Mouse (Mus musculus) lung, embryonic 15.5 days (tissue): ENCODE measurements around the gene Olfr791. TPM values are rescaled to one million over a fixed set of nuclear protein-coding genes. Genes with fewer than 3 reads are reported as not detected.

Experiments
- ATAC-seq: fragments of 200-750 bp; cut with Nextera tagmentation; 2 replicates; pipeline ENCODE4 v1.8.0; 2017; ENCODE audit warnings: moderate number of reproducible peaks, borderline replicate concordance; ENCODE audit not compliant: low FRiP score, low TSS enrichment; ENCODE audit errors: extremely low read depth
- H3K27ac ChIP-seq: fragments of 300-500 bp; sonication (generic); 2 replicates; pipeline ENCODE4 v1.5.1; 2015; ENCODE audit warnings: moderate library complexity, mild to moderate bottlenecking, inconsistent platforms
- H3K27me3 ChIP-seq: fragments of 300-500 bp; sonication (generic); 2 replicates; pipeline ENCODE4 v1.6.1; 2015; ENCODE audit warnings: inconsistent platforms
- H3K36me3 ChIP-seq: fragments of 300-500 bp; sonication (generic); 2 replicates; pipeline ENCODE4 v1.6.1; 2015; ENCODE audit warnings: inconsistent platforms
- H3K4me1 ChIP-seq: fragments of 300-500 bp; sonication (generic); 2 replicates; pipeline ENCODE4 v1.6.1; 2015; ENCODE audit warnings: inconsistent platforms
- H3K4me2 ChIP-seq: fragments of 300-500 bp; sonication (generic); 2 replicates; pipeline ENCODE4 v1.6.1; 2015; ENCODE audit warnings: inconsistent platforms, mild to moderate bottlenecking, moderate library complexity
- H3K4me3 ChIP-seq: fragments of 300-500 bp; sonication (generic); 2 replicates; pipeline ENCODE4 v1.5.1; 2015; ENCODE audit warnings: mild to moderate bottlenecking, inconsistent platforms
- H3K9ac ChIP-seq: fragments of 300-500 bp; sonication (generic); 2 replicates; pipeline ENCODE4 v1.6.1; 2015; ENCODE audit warnings: inconsistent platforms
- H3K9me3 ChIP-seq: fragments of 300-500 bp; sonication (generic); 2 replicates; pipeline ENCODE4 v1.6.1; 2016; ENCODE audit warnings: inconsistent platforms
- WGBS: fragments of 180-500 bp; shearing (Covaris S2); methylation state at CpG from one replicate; pipeline ENCODE4 v1.1.7; 2015; 5-methylcytosine and 5-hydroxymethylcytosine counted together
- polyA plus RNA-seq: library from polyadenylated mRNA; unstranded; fragments of >200 nt; fragmentation: Nextera tagmentation; extraction: Ambion mirVana; gene quantifications from 2 replicates; pipeline ENCODE4 v1.2.1, GENCODE M21; 2015

Gene Olfr791
- polyA plus RNA-seq = not detected in 2 replicates

GRCm38 (mm10) chr10:129521492-129521891 is at the start of gene Olfr791:
Gene Olfr791, plus strand, starts transcription at chr10:129521792.
- no peaks in the 10 kb centered on the region for H3K36me3 ChIP-seq
- H3K27me3 ChIP-seq = no peaks in the 10 kb centered on the region
- H3K4me1 ChIP-seq = no peaks in the 10 kb centered on the region
- WGBS = 52% methylated on average over 3 of the region's 3 CpGs
- no peak within 1 kb of the TSS for H3K4me2 ChIP-seq
- H3K27ac ChIP-seq = no peak within 1 kb of the TSS
- no peak within 1 kb of the TSS for H3K4me3 ChIP-seq
- H3K9ac ChIP-seq = no peak within 1 kb of the TSS
- no peak for ATAC-seq
- H3K9me3 ChIP-seq = no peaks in the 10 kb centered on the region

GRCm38 (mm10) chr10:129473256-129473655 is 48.3 kb upstream of the Olfr791 start:
- no peaks in the 10 kb centered on the region for H3K36me3 ChIP-seq
- no peak for ATAC-seq
- no peak overlapping the region for H3K4me3 ChIP-seq
- 57% methylated on average over 2 of the region's 2 CpGs for WGBS
- H3K9ac ChIP-seq = no peak overlapping the region
- H3K4me2 ChIP-seq = no peak overlapping the region
- H3K27me3 ChIP-seq = no peaks in the 10 kb centered on the region
- no peaks in the 10 kb centered on the region for H3K9me3 ChIP-seq
- no peak overlapping the region for H3K27ac ChIP-seq
- H3K4me1 ChIP-seq = no peaks in the 10 kb centered on the region

- no peaks in the 10 kb centered on the region for H3K4me1 ChIP-seq
- H3K36me3 ChIP-seq = no peaks in the 10 kb centered on the region
- no peaks in the 10 kb centered on the region for H3K27me3 ChIP-seq
- H3K9me3 ChIP-seq = no peaks in the 10 kb centered on the region
- H3K4me3 ChIP-seq = no peak overlapping the region
- no peak overlapping the region for H3K9ac ChIP-seq
- H3K4me2 ChIP-seq = no peak overlapping the region
- no peak overlapping the region for H3K27ac ChIP-seq
- no peak for ATAC-seq
These were observed 47.9 kb upstream of the Olfr791 start for GRCm38 (mm10) chr10:129473723-129474122.

GRCm38 (mm10) chr10:129484452-129484851 is 37.1 kb upstream of the Olfr791 start, which contains the start of gene Olfr789:
Gene Olfr789, plus strand, starts transcription at chr10:129484752.
- Histone ChIP-seq H3K4me1 (no peaks in the 10 kb centered on the region), H3K36me3 (no peaks in the 10 kb centered on the region), H3K4me2 (no peak within 1 kb of the TSS), H3K9me3 (no peaks in the 10 kb centered on the region), H3K4me3 (no peak within 1 kb of the TSS), H3K9ac (no peak within 1 kb of the TSS), H3K27ac (no peak within 1 kb of the TSS), H3K27me3 (no peaks in the 10 kb centered on the region)
- 37% methylated on average over 2 of the region's 2 CpGs for WGBS
- no peak for ATAC-seq

- Histone ChIP-seq H3K27me3 (no peaks in the 10 kb centered on the region), H3K9me3 (no peaks in the 10 kb centered on the region), H3K9ac (no peak overlapping the region), H3K36me3 (no peaks in the 10 kb centered on the region), H3K4me1 (no peaks in the 10 kb centered on the region), H3K4me3 (no peak overlapping the region), H3K27ac (no peak overlapping the region), H3K4me2 (no peak overlapping the region)
- 83% methylated on average over 2 of the region's 2 CpGs for WGBS
- ATAC-seq = no peak
These were observed 31.5 kb upstream of the Olfr791 start for GRCm38 (mm10) chr10:129490101-129490500.

- no peak within 1 kb of the TSS for H3K4me3 ChIP-seq
- H3K4me1 ChIP-seq = no peaks in the 10 kb centered on the region
- ATAC-seq = no peak
- no peak within 1 kb of the TSS for H3K27ac ChIP-seq
- no peak within 1 kb of the TSS for H3K9ac ChIP-seq
- H3K27me3 ChIP-seq = no peaks in the 10 kb centered on the region
- H3K36me3 ChIP-seq = no peaks in the 10 kb centered on the region
- H3K9me3 ChIP-seq = no peaks in the 10 kb centered on the region
- no peak within 1 kb of the TSS for H3K4me2 ChIP-seq
These were observed 23.4 kb upstream of the Olfr791 start, which contains the start of gene Olfr790 for GRCm38 (mm10) chr10:129498192-129498591. Gene Olfr790, plus strand, starts transcription at chr10:129498492.

GRCm38 (mm10) chr10:129538862-129539261 is 17.3 kb downstream of the Olfr791 start, which contains the start of gene Olfr792:
Gene Olfr792, plus strand, starts transcription at chr10:129539162.
- H3K9me3 ChIP-seq = no peaks in the 10 kb centered on the region
- H3K4me3 ChIP-seq = no peak within 1 kb of the TSS
- no peaks in the 10 kb centered on the region for H3K4me1 ChIP-seq
- no peaks in the 10 kb centered on the region for H3K36me3 ChIP-seq
- ATAC-seq = no peak
- H3K27ac ChIP-seq = no peak within 1 kb of the TSS
- no peak within 1 kb of the TSS for H3K9ac ChIP-seq
- no peak within 1 kb of the TSS for H3K4me2 ChIP-seq
- no peaks in the 10 kb centered on the region for H3K27me3 ChIP-seq
- WGBS = 84% methylated on average over 1 of the region's 1 CpGs

GRCm38 (mm10) chr10:129549354-129549753 is 27.8 kb downstream of the Olfr791 start:
- no peaks in the 10 kb centered on the region for H3K36me3 ChIP-seq
- no peaks in the 10 kb centered on the region for H3K9me3 ChIP-seq
- no peaks in the 10 kb centered on the region for H3K27me3 ChIP-seq
- no peak for ATAC-seq
- no peaks in the 10 kb centered on the region for H3K4me1 ChIP-seq
- no peak overlapping the region for H3K4me2 ChIP-seq
- H3K27ac ChIP-seq = no peak overlapping the region
- H3K4me3 ChIP-seq = no peak overlapping the region
- H3K9ac ChIP-seq = no peak overlapping the region
- 42% methylated on average over 1 of the region's 1 CpGs for WGBS

- Histone ChIP-seq H3K9me3 (no peaks in the 10 kb centered on the region), H3K4me2 (no peak within 1 kb of the TSS), H3K4me1 (no peaks in the 10 kb centered on the region), H3K4me3 (no peak within 1 kb of the TSS), H3K27me3 (no peaks in the 10 kb centered on the region), H3K27ac (no peak within 1 kb of the TSS), H3K9ac (no peak within 1 kb of the TSS), H3K36me3 (no peaks in the 10 kb centered on the region)
- 68% methylated on average over 2 of the region's 2 CpGs for WGBS
- no peak for ATAC-seq
These were observed 45.8 kb downstream of the Olfr791 start, which contains the start of gene Olfr794 for GRCm38 (mm10) chr10:129567355-129567754. Gene Olfr794, plus strand, starts transcription at chr10:129567655.

GRCm38 (mm10) chr10:129577066-129577465 is 55.5 kb downstream of the Olfr791 start:
- Histone ChIP-seq H3K9me3 (no peaks in the 10 kb centered on the region), H3K4me1 (no peaks in the 10 kb centered on the region), H3K27ac (no peak overlapping the region), H3K4me3 (no peak overlapping the region), H3K4me2 (no peak overlapping the region), H3K27me3 (no peaks in the 10 kb centered on the region), H3K9ac (no peak overlapping the region), H3K36me3 (no peaks in the 10 kb centered on the region)
- WGBS = 67% methylated on average over 1 of the region's 1 CpGs
- ATAC-seq = no peak

Other genes with a start within 250 kb of the Olfr791 start
- not detected in 2 replicates for gene Olfr780, start 203.7 kb upstream of the Olfr791 start, polyA plus RNA-seq
- gene Olfr781, start 192.9 kb upstream of the Olfr791 start, polyA plus RNA-seq = not detected in 2 replicates
- gene Olfr782, start 172.9 kb upstream of the Olfr791 start, polyA plus RNA-seq = not detected in 2 replicates
- gene Olfr784, start 137.7 kb upstream of the Olfr791 start, polyA plus RNA-seq = 0.05 and 0.06 TPM in 2 replicates
- not detected in 2 replicates for gene Olfr785, start 116.4 kb upstream of the Olfr791 start, polyA plus RNA-seq
- gene Olfr786, start 94.5 kb upstream of the Olfr791 start, polyA plus RNA-seq = not detected in 2 replicates
- not detected in 2 replicates for gene Olfr787, start 59.9 kb upstream of the Olfr791 start, polyA plus RNA-seq
- not detected in 2 replicates for gene Olfr788, start 50.8 kb upstream of the Olfr791 start, polyA plus RNA-seq
- gene Olfr789, start 37.0 kb upstream of the Olfr791 start, polyA plus RNA-seq = not detected in 2 replicates
- gene Olfr790, start 23.3 kb upstream of the Olfr791 start, polyA plus RNA-seq = not detected in 2 replicates
- not detected in 2 replicates for gene Olfr792, start 17.4 kb downstream of the Olfr791 start, polyA plus RNA-seq
- gene Olfr794, start 45.9 kb downstream of the Olfr791 start, polyA plus RNA-seq = not detected in 2 replicates
- not detected in 2 replicates for gene Olfr796, start 90.8 kb downstream of the Olfr791 start, polyA plus RNA-seq
- not detected in 2 replicates for gene Olfr798, start 106.1 kb downstream of the Olfr791 start, polyA plus RNA-seq
- not detected in 2 replicates for gene Olfr799, start 115.7 kb downstream of the Olfr791 start, polyA plus RNA-seq
- not detected in 2 replicates for gene Olfr800, start 135.9 kb downstream of the Olfr791 start, polyA plus RNA-seq
- not detected in 2 replicates for gene Olfr801, start 152.1 kb downstream of the Olfr791 start, polyA plus RNA-seq
- gene Olfr802, start 166.4 kb downstream of the Olfr791 start, polyA plus RNA-seq = not detected in 2 replicates
- not detected in 2 replicates for gene Olfr803, start 172.5 kb downstream of the Olfr791 start, polyA plus RNA-seq
- not detected in 2 replicates for gene Olfr804, start 181.4 kb downstream of the Olfr791 start, polyA plus RNA-seq
- not detected in 2 replicates for gene Olfr805, start 207.6 kb downstream of the Olfr791 start, polyA plus RNA-seq
- not detected in 2 replicates for gene Olfr806, start 220.1 kb downstream of the Olfr791 start, polyA plus RNA-seq
- not detected in 2 replicates for gene Olfr807, start 236.0 kb downstream of the Olfr791 start, polyA plus RNA-seq
- gene Olfr808, start 243.7 kb downstream of the Olfr791 start, polyA plus RNA-seq = not detected in 2 replicates